Mouse (Mus musculus): ENCODE data around the gene Rnf128. TPM values are rescaled to one million over a fixed set of nuclear protein-coding genes. Genes with fewer than 3 reads are reported as not detected.
"Not testable (repeated sequence)": the region's sequence is repeated elsewhere in the genome, so short reads cannot be mapped to it uniquely, and the experiment has no call there.

Rnf128 gene
- 1 to 10 TPM; 1.1 to 1.6 (median 1.4) TPM for polyA plus RNA-seq (2017; shearing (Covaris generic))

- no peak for ATAC-seq
Observed at GRCm38 (mm10) chrX:139562925-139563461, at the start of gene Rnf128. Rnf128 (plus strand) TSS chrX:139563316.

DNA sequence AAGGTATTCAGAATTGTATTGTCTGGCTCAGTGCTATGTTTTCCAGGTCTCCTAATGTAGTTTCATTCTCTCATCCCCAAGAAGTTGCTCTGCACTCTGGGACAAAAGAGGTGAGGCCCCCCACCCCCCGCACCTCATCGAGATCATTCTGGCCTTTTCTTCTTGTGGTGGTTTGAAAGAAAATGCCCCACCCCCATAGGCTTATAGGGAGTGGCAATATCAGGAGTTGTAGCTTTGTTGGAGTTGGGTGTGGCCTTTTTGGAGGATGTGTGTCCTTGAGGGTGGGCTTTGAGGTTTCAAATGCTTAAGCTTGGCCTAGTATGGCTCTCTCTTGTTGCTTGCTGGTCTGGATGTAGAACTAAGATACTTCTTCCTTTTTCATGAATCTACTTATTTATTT is 47.0 kb upstream of the Rnf128 start:
- no peak for ATAC-seq

GRCm38 (mm10) chrX:139519251-139519650 is 43.9 kb upstream of the Rnf128 start:
- ATAC-seq: peak; percentile 50

GRCm38 (mm10) chrX:139524303-139525091 is 38.6 kb upstream of the Rnf128 start:
- ATAC-seq: no peak

DNA sequence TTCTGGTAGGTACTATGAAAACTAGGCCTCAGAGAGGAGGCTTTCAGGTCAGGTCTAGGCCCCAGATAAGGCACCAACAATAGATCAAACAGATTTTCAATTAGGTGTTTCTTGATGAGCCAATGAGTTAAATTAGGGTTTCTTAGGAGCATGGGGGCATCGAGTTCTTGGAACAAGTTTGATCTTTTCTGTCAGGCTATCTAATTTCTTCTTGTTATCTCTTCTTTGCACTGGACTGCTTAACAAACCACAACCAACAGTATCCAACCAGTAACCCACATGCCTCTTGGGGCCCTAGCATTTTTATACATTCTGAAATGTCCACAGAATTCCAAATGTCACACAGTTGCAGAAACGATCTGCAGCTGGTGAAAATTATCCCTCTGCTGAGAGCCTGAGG is 37.4 kb upstream of the Rnf128 start:
- ATAC-seq: no peak

- ATAC-seq: no peak
Observed at GRCm38 (mm10) chrX:139526984-139527383, 36.1 kb upstream of the Rnf128 start.

GRCm38 (mm10) chrX:139529678-139530077 is 33.4 kb upstream of the Rnf128 start:
- ATAC-seq: no peak

GRCm38 (mm10) chrX:139532293-139532692 is 30.8 kb upstream of the Rnf128 start:
- ATAC-seq: no peak

DNA sequence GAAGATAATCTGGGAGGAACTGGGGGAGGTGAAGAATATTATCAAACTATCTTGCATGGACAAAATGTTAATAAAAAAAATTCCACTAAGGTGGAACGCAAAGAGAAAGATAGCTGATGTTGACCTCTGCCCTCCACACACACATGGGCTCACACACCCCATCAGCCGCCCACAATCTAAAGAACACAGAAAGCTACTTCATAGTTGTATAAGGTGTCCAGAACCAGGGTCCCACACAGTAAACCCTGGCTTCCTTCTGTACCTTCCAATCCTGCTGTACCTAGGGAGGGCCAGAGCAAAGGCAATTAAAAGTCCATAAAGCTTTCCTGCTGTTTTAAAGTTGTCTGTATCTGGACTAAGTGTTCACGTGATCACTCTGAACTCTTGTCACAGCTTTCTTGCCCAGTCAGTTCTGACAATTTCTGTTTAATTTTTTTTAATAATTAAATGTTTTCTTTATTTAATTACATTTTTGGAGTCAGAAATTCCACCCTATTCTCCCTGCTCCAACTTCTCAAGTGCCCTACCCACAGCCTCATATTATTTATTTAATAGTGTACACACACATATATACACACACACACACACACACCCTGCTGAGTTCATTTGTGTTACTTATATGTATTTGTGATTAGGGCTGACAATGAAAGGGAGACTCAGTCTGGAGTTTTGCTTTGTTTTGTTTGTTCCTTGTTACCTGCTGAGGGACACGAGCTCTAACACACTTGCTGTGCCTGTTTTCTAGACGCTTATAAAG is 25.3 kb upstream of the Rnf128 start:
- ATAC-seq: no peak

DNA sequence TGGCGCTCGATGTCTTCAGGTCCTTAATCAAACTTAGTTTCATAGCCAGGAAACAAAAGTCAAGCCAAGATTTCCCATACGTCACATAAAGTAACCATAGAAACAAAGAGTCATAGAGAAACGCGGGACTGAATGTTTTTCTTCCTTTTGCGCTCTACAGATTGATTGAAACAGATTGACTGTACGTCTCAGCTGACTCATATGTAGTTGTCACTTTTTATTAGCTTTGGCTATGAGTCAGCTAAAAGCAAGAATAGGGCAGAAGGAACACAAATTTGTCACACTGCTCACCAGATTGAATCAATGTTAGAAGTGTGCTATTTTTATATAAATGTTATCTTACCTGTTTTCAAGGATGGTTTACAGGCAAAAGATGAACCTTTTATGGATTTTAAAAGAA is 19.4 kb upstream of the Rnf128 start:
- no peak for ATAC-seq

DNA sequence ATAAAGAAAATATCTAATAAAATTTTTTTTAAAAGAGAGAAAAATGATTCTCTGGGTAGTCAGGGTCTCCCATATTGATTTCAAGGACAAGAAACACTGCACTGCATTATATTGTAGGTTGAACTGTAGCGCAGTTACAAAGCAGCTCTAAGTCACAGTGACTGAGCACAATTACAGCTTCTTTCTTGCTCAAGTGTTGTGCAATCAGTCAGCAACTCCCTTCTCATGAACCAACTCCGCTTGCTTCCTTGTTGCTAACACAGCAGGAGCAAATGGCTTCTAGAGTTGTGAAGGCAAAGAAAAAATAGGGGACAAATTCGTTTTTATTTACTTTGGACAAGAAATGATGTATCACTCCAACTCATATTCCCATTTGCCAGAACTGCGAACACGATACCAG is 12.7 kb upstream of the Rnf128 start:
- ATAC-seq: no peak

DNA sequence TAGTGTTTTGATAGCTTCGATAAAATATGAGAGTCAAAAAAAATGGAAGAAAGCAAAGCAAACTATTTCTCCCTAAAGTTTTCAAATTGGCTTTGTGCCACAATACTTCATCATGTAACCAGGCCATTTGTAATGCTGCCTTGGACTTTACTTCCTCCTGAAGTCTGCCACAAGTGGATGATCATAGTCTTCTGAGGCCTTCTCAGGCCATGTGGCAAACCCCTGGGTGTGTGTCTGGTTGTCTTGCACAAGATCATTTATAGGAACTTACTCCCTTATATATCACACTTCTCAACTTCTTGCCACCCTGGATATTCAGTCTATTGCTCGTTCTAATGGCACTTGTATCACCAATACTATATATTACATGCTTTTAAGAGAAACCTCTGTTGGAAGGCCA is 11.0 kb upstream of the Rnf128 start:
- ATAC-seq: no peak

GRCm38 (mm10) chrX:139562255-139562924 is 726 bp upstream of the Rnf128 start:
- ATAC-seq: no peak

DNA sequence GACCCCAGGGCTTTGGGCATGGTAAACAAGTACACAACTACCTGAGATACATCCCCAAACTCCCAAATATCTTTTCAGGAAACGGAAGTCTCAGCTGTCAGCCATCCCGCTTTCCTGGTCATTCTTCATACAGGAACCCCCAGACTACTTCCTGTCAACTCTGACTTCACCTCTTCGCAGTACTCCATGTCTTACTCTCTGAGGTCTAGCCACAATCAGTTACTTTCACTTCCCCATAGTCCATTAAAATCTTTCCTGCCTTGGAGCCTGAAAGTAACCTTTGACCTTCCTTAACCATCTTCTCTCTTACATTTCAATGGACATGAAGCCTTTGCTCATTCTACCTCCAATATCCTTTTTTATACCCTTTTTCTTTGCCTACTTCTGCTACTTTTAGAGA is 6.9 kb downstream of the Rnf128 start:
- ATAC-seq: no peak

- no peak for ATAC-seq
Observed at GRCm38 (mm10) chrX:139578649-139579278, 15.6 kb downstream of the Rnf128 start.

GRCm38 (mm10) chrX:139583616-139584015 is 20.5 kb downstream of the Rnf128 start:
- ATAC-seq: no peak

GRCm38 (mm10) chrX:139586676-139587075 is 23.6 kb downstream of the Rnf128 start:
- not testable (repeated sequence) for ATAC-seq

- ATAC-seq: no peak
Observed at GRCm38 (mm10) chrX:139596404-139596803, 33.3 kb downstream of the Rnf128 start.

DNA sequence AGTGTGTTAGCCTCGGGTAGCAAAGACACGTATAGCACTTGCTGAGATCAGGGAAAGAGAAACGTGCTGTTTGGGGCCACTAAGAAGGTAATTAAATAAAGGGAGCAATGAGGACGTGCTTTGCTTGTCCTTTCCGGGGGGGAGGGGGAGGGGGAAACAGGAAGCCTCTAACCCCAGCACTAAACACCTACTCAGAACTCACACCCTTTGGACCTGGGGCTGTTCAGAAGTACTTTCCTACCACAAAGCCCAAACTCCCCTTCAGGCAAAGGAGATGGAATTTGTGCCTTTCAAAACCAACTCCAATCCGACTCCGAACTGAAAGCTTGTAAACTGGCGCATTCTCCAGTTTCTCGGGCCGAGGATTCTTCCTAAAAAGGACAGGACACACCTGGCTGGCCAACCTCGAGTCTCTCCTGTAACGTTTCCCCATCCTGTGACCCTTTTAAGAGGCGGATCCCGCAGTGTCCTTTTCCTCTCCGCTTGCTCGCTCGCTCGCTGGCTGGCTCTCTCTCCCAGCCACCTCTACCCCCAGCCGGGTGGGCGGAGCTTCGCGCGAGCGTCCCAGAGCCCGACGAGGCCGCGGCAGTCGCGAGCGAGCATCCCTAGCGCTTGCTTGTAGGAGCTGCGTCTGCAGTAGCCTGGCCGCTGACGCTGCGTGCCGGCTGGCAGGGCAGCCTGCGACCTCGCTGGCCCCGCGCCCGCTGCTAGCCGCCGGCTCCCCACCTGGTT is 47.1 kb downstream of the Rnf128 start:
- peak; percentile 91 for ATAC-seq

GRCm38 (mm10) chrX:139610765-139611300 is 47.7 kb downstream of the Rnf128 start:
- peak; percentile 36 for ATAC-seq

DNA sequence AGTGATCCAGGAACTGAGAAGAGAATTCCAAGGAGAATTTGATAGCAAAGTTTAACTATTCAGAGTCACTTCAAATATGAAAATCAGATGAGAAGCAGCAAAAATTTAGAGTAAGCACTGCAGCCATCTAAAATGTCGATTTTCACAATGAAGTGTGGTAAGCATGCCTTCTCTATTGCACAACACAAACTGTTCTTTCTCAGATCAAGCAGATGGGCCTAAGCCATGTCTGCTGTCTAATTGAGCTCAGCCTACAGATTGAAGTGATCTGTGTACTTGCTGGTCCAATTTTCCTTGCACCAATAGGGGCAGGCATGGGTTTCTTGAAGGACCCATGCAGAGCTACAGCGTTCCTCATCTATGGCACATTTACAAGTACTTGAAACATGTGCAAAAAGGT is 51.6 kb downstream of the Rnf128 start:
- no peak for ATAC-seq

DNA sequence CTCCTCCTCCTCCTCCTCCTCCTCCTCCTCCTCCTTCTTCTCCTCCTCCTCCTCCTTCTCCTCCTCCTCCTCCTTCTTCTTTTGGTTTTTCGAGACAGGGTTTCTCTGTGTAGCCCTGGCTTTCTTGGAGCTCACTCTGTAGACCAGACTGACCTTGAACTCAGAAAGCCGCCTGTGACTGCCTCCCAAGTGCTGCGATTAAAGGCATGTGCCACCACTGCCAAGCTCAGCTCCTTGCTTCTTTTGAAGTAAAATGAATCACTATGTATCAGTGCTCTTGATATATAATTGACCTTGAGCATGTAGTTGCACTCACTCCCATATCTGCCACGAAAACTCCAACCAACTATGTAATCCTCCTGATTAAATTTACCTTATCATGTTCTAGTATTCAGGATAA is 59.0 kb downstream of the Rnf128 start:
- no peak for ATAC-seq

Data from inflammation-experienced regulatory T-cells, adult 6 months (primary cell).